Mouse (Mus musculus) CH12F3 (cell line): ENCODE results near the gene Smg6.

Source experiments
- in situ Hi-C: fragments of 300-500 bp; cut with MboI; formaldehyde crosslinking; loops from 2 replicates; pipeline ENCODE4 v1.14.3; 2020; ENCODE audit warnings: low sequenced_read_pairs

The Smg6 gene

GRCm38 (mm10) chr11:75141913-75142312 lies 216.3 kb downstream of the Smg6 start:
- in situ Hi-C loops = no loop called here

- in situ Hi-C loops = no loop called here
These were observed 217.1 kb downstream of the Smg6 start for GRCm38 (mm10) chr11:75142749-75143148.

- in situ Hi-C loops = no loop called here
These were observed 220.2 kb downstream of the Smg6 start for GRCm38 (mm10) chr11:75145841-75146240.

- in situ Hi-C loops = no loop called here
These were observed 221.7 kb downstream of the Smg6 start for GRCm38 (mm10) chr11:75147106-75147845.

GRCm38 (mm10) chr11:75147846-75148168 lies 222.2 kb downstream of the Smg6 start:
- in situ Hi-C loops = no loop called here

GRCm38 (mm10) chr11:75148332-75149035 lies 222.9 kb downstream of the Smg6 start:
- in situ Hi-C loops = no loop called here

GRCm38 (mm10) chr11:75150346-75150745 lies 224.7 kb downstream of the Smg6 start:
- in situ Hi-C loops = loop anchor here (10.0 kb wide), 1 partner anchor 166 kb away; no protein-coding TSS in a partner anchor

GRCm38 (mm10) chr11:75152603-75153557 lies 227.3 kb downstream of the Smg6 start:
- in situ Hi-C loops = loop anchor here (10.0 kb wide), 1 partner anchor 168 kb away; no protein-coding TSS in a partner anchor

- in situ Hi-C loops = loop anchor here (10.0 kb wide), 1 partner anchor 169 kb away; no protein-coding TSS in a partner anchor
These were observed 228.5 kb downstream of the Smg6 start for GRCm38 (mm10) chr11:75154053-75154585.

GRCm38 (mm10) chr11:75155985-75156384 lies 230.4 kb downstream of the Smg6 start:
- in situ Hi-C loops = loop anchor here (10.0 kb wide), 1 partner anchor 171 kb away; no protein-coding TSS in a partner anchor

GRCm38 (mm10) chr11:75156416-75156815 lies 230.8 kb downstream of the Smg6 start:
- in situ Hi-C loops = loop anchor here (10.0 kb wide), 1 partner anchor 172 kb away; no protein-coding TSS in a partner anchor

GRCm38 (mm10) chr11:75157037-75157436 lies 231.4 kb downstream of the Smg6 start:
- in situ Hi-C loops = loop anchor here (10.0 kb wide), 1 partner anchor 172 kb away; no protein-coding TSS in a partner anchor

- in situ Hi-C loops = loop anchor here (10.0 kb wide), 1 partner anchor 173 kb away; no protein-coding TSS in a partner anchor
These were observed 232.3 kb downstream of the Smg6 start for GRCm38 (mm10) chr11:75157901-75158300.

GRCm38 (mm10) chr11:75158432-75158831 lies 232.8 kb downstream of the Smg6 start:
- in situ Hi-C loops = loop anchor here (10.0 kb wide), 1 partner anchor 174 kb away; no protein-coding TSS in a partner anchor

- in situ Hi-C loops = loop anchor here (10.0 kb wide), 1 partner anchor 175 kb away; no protein-coding TSS in a partner anchor
These were observed 233.9 kb downstream of the Smg6 start for GRCm38 (mm10) chr11:75159564-75159963.

GRCm38 (mm10) chr11:75160954-75161353 lies 235.3 kb downstream of the Smg6 start:
- in situ Hi-C loops = no loop called here

- in situ Hi-C loops = no loop called here
These were observed 235.9 kb downstream of the Smg6 start for GRCm38 (mm10) chr11:75161417-75162008.

- in situ Hi-C loops = no loop called here
These were observed 237.0 kb downstream of the Smg6 start for GRCm38 (mm10) chr11:75162591-75163080.

- in situ Hi-C loops = no loop called here
These were observed 237.8 kb downstream of the Smg6 start for GRCm38 (mm10) chr11:75163379-75163778.

- in situ Hi-C loops = no loop called here
These were observed 238.4 kb downstream of the Smg6 start for GRCm38 (mm10) chr11:75164051-75164450.
